Mouse (Mus musculus) ovary, adult 18-20 months (tissue): ENCODE results near the gene Creb5.
A peak's percentile ranks its signal among the peaks of the same experiment; 100 is the strongest.

Experiments used
- DNase-seq: peaks from one replicate; pipeline ENCODE4 v3.0.0; 2022; ENCODE audit warnings: low spot score, mixed read lengths

Creb5 gene

GRCm38 (mm10) chr6:53548236-53548635 is 261.2 kb downstream of the Creb5 start:
- no peak for DNase-seq

- no peak for DNase-seq
Measured at GRCm38 (mm10) chr6:53549409-53549808, 262.3 kb downstream of the Creb5 start.

GRCm38 (mm10) chr6:53556050-53556449 is 269.0 kb downstream of the Creb5 start:
- DNase-seq = peak; percentile 13

- no peak for DNase-seq
Measured at GRCm38 (mm10) chr6:53560928-53561327, 273.9 kb downstream of the Creb5 start.

- no peak for DNase-seq
Measured at GRCm38 (mm10) chr6:53562586-53562985, 275.5 kb downstream of the Creb5 start.

- DNase-seq = no peak
Measured at GRCm38 (mm10) chr6:53563546-53564185, 276.6 kb downstream of the Creb5 start.

- no peak for DNase-seq
Measured at GRCm38 (mm10) chr6:53569436-53569835, 282.4 kb downstream of the Creb5 start.

- DNase-seq = no peak
Measured at GRCm38 (mm10) chr6:53570906-53571305, 283.8 kb downstream of the Creb5 start.

- DNase-seq = no peak
Measured at GRCm38 (mm10) chr6:53571571-53572122, 284.6 kb downstream of the Creb5 start.

GRCm38 (mm10) chr6:53572456-53572855 is 285.4 kb downstream of the Creb5 start:
- no peak for DNase-seq

- peak; percentile 83 for DNase-seq
Measured at GRCm38 (mm10) chr6:53572979-53573710, 286.1 kb downstream of the Creb5 start.

- DNase-seq = no peak
Measured at GRCm38 (mm10) chr6:53573711-53574065, 286.6 kb downstream of the Creb5 start.

GRCm38 (mm10) chr6:53574097-53574496 is 287.0 kb downstream of the Creb5 start:
- DNase-seq = no peak

GRCm38 (mm10) chr6:53575191-53575590 is 288.1 kb downstream of the Creb5 start:
- no peak for DNase-seq

- no peak for DNase-seq
Measured at GRCm38 (mm10) chr6:53575836-53576235, 288.8 kb downstream of the Creb5 start.

- DNase-seq = no peak
Measured at GRCm38 (mm10) chr6:53576841-53577240, 289.8 kb downstream of the Creb5 start.

GRCm38 (mm10) chr6:53577776-53578175 is 290.7 kb downstream of the Creb5 start:
- no peak for DNase-seq

- no peak for DNase-seq
Measured at GRCm38 (mm10) chr6:53580346-53580745, 293.3 kb downstream of the Creb5 start.

- no peak for DNase-seq
Measured at GRCm38 (mm10) chr6:53583234-53583875, 296.3 kb downstream of the Creb5 start.

GRCm38 (mm10) chr6:53584718-53585405 is 297.8 kb downstream of the Creb5 start:
- DNase-seq = no peak

- no peak for DNase-seq
Measured at GRCm38 (mm10) chr6:53589746-53590145, 302.7 kb downstream of the Creb5 start.

GRCm38 (mm10) chr6:53592230-53592629 is 305.2 kb downstream of the Creb5 start:
- DNase-seq = no peak
